In genomic region chrX:70364202-70364601, GRCm38 (mm10) we compare ENCODE assay signal across 8 mouse cellular contexts. TPM values are rescaled to one million over a fixed set of nuclear protein-coding genes. Genes with fewer than 3 reads are reported as not detected.
DNase-seq lines count a peak whose midpoint lies in the region; ATAC-seq and TF ChIP-seq lines count a peak whose summit lies in the region.

No protein-coding gene starts in this region.

- peak; percentile 33 for ATAC-seq in forebrain, embryonic 15.5 days (replicated peaks)
- no peak for ATAC-seq in liver, embryonic 15.5 days (ENCODE audit: insufficient read depth)

- H3K4me2 ChIP-seq in forebrain, embryonic 15.5 days (replicated peaks) = peak overlapping the region; percentile 47
- peak overlapping the region; percentile 68 for H3K4me2 ChIP-seq in liver, embryonic 15.5 days

- no peaks in the 10 kb centered on the region for H3K27me3 ChIP-seq in heart, embryonic 10.5 days (ENCODE audit: insufficient read depth, poor library complexity, severe bottlenecking)
- no peaks in the 10 kb centered on the region for H3K27me3 ChIP-seq in E14TG2a.4 (ENCODE audit: insufficient read depth, low read length)
- H3K27me3 ChIP-seq in forebrain, embryonic 15.5 days = no peaks in the 10 kb centered on the region
- H3K27me3 ChIP-seq in liver, embryonic 15.5 days = no peaks in the 10 kb centered on the region

- no peaks in the 10 kb centered on the region for H3K9me3 ChIP-seq in heart, embryonic 10.5 days
- H3K9me3 ChIP-seq in E14TG2a.4 (ENCODE audit: low read length) = no peaks in the 10 kb centered on the region
- H3K9me3 ChIP-seq in forebrain, embryonic 15.5 days = no peaks in the 10 kb centered on the region
- no peaks in the 10 kb centered on the region for H3K9me3 ChIP-seq in liver, embryonic 15.5 days (replicated peaks)

- peak overlapping the region; percentile 46 for H3K9ac ChIP-seq in forebrain, embryonic 15.5 days (replicated peaks)
- H3K9ac ChIP-seq in liver, embryonic 15.5 days = no peak overlapping the region

- TF ChIP-seq CTCF in E14TG2a.4 (conservative IDR thresholded peaks at IDR 0.05; ENCODE audit: low read length) = no peak

- H3K4me3 ChIP-seq in heart, embryonic 10.5 days = peak overlapping the region; percentile 58
- H3K4me3 ChIP-seq in E14TG2a.4 (replicated peaks; ENCODE audit: low read length) = peak overlapping the region; percentile 76
- peak overlapping the region; percentile 50 for H3K4me3 ChIP-seq in forebrain, embryonic 15.5 days
- H3K4me3 ChIP-seq in liver, embryonic 15.5 days (replicated peaks) = peak overlapping the region; percentile 58

- DNase-seq in heart, embryonic 10.5 days (ENCODE audit: low spot score) = no peak
- DNase-seq in heart, adult 9 months (ENCODE audit: low spot score in 2 of 2) = no peak
- DNase-seq in right cerebral cortex, postnatal 25 days = no peak
- DNase-seq in gastrocnemius, postnatal 10 days = no peak
- no peak for DNase-seq in MN1 (ENCODE audit: low spot score)

- H3K4me1 ChIP-seq in heart, embryonic 10.5 days = no peaks in the 10 kb centered on the region
- peaks cover 12% of the 10 kb centered on the region; the same call in 1 of the 2 replicates for H3K4me1 ChIP-seq in E14TG2a.4 (replicated peaks; ENCODE audit: low read depth, low read length)
- H3K4me1 ChIP-seq in forebrain, embryonic 15.5 days = peaks cover 7% of the 10 kb centered on the region
- no peaks in the 10 kb centered on the region for H3K4me1 ChIP-seq in liver, embryonic 15.5 days (replicated peaks)

- 68% methylated on average over 1 of the region's 1 CpGs for WGBS in heart, embryonic 10.5 days
- 54% methylated on average over 1 of the region's 1 CpGs for WGBS in forebrain, embryonic 15.5 days
- 64% methylated on average over 1 of the region's 1 CpGs for WGBS in liver, embryonic 15.5 days (ENCODE audit: insufficient replicate concordance)

- H3K36me3 ChIP-seq in heart, embryonic 10.5 days = no peaks in the 10 kb centered on the region
- no peaks in the 10 kb centered on the region; the same call in 1 of the 2 replicates for H3K36me3 ChIP-seq in E14TG2a.4 (ENCODE audit: insufficient read depth, low read length)
- peaks cover 14% of the 10 kb centered on the region for H3K36me3 ChIP-seq in forebrain, embryonic 15.5 days
- no peaks in the 10 kb centered on the region for H3K36me3 ChIP-seq in liver, embryonic 15.5 days (replicated peaks)

- peak overlapping the region; percentile 78; the same call in 1 of the 2 replicates for H3K27ac ChIP-seq in heart, embryonic 10.5 days
- H3K27ac ChIP-seq in forebrain, embryonic 15.5 days (replicated peaks) = no peak overlapping the region; the same call in 1 of the 2 replicates
- H3K27ac ChIP-seq in liver, embryonic 15.5 days (replicated peaks) = no peak overlapping the region

RNA-seq across cellular contexts. Expression of gene Ids, which starts 0.7 kb away (rescaled TPM):
- 0.89 and 2.1 TPM in 2 replicates for polyA plus RNA-seq in heart, embryonic 10.5 days (2016; fragmentation: Nextera tagmentation; extraction: Ambion mirVana)
- 14.8 and 16.4 TPM in 2 replicates for polyA plus RNA-seq in forebrain, embryonic 15.5 days (2015; fragmentation: Nextera tagmentation; extraction: Ambion mirVana)
- 0.38 and 0.47 TPM in 2 replicates for polyA plus RNA-seq in liver, embryonic 15.5 days (2015; fragmentation: Nextera tagmentation; extraction: Ambion mirVana)
- 10 to 100 TPM; 15.6 to 16.4 TPM for total RNA-seq in gastrocnemius, postnatal 10 days (2021)

RNA-seq across cellular contexts. Expression of gene 1110012L19Rik, which starts 21.5 kb away (rescaled TPM):
- polyA plus RNA-seq in heart, embryonic 10.5 days (2016; fragmentation: Nextera tagmentation; extraction: Ambion mirVana) = 26.1 and 27.2 TPM in 2 replicates
- polyA plus RNA-seq in forebrain, embryonic 15.5 days (2015; fragmentation: Nextera tagmentation; extraction: Ambion mirVana) = 37.2 and 39.3 TPM in 2 replicates
- 9.2 and 9.7 TPM in 2 replicates for polyA plus RNA-seq in liver, embryonic 15.5 days (2015; fragmentation: Nextera tagmentation; extraction: Ambion mirVana)
- total RNA-seq in gastrocnemius, postnatal 10 days (2021) = 10 to 100 TPM; 12.2 to 14.1 TPM
